Mouse (Mus musculus) MEL (cell line): ENCODE results near the gene Ccdc163.

ENCODE experiments used
- ETS1 ChIP-seq: IDR thresholded peaks from 2 replicates; pipeline ENCODE4 v1.6.1; 2012; ENCODE audit warnings: low read depth, mild to moderate bottlenecking, inconsistent platforms, low read length, improper control_type of control experiment, moderate library complexity
- MAX ChIP-seq: IDR thresholded peaks from 2 replicates; pipeline ENCODE4 v1.6.1; 2011; ENCODE audit warnings: low read length, improper control_type of control experiment
- NELFE ChIP-seq: IDR thresholded peaks from 2 replicates; pipeline ENCODE4 v1.6.1; 2011; ENCODE audit warnings: low read depth, low read length, improper control_type of control experiment
- NRF1 ChIP-seq: IDR thresholded peaks from 2 replicates; pipeline ENCODE4 v1.6.1; 2014; ENCODE audit warnings: low read depth, mild to moderate bottlenecking, inconsistent platforms, low read length, improper control_type of control experiment, moderate library complexity; ENCODE audit not compliant: poor library complexity, insufficient read depth, severe bottlenecking
- RAD21 ChIP-seq: IDR thresholded peaks from 2 replicates; pipeline ENCODE4 v1.6.1; 2011; ENCODE audit warnings: mild to moderate bottlenecking, low read depth, low read length, improper control_type of control experiment
- TCF12 ChIP-seq: IDR thresholded peaks from 2 replicates; pipeline ENCODE4 v1.6.1; 2014; ENCODE audit warnings: low read depth, mild to moderate bottlenecking, inconsistent platforms, low read length, improper control_type of control experiment, moderate library complexity
- USF2 ChIP-seq, 2 experiments: IDR thresholded peaks; 2 replicates each; pipeline ENCODE4 v1.6.1; 2011 to 2012; ENCODE audit warnings: improper control_type of control experiment in 2 of 2, low read length in 2 of 2, borderline replicate concordance in 1 of 2, inconsistent platforms in 1 of 2, low read depth in 1 of 2, mild to moderate bottlenecking in 1 of 2; ENCODE audit not compliant: insufficient read depth in 1 of 2

- TF ChIP-seq TCF12 (no peak), USF2 (IDR thresholded peaks at IDR 0.05; ENCODE audit: borderline replicate concordance in 1 of 2, insufficient read depth in 1 of 2, low read depth in 1 of 2, low read length in 2 of 2) (no peak), ETS1 (no peak), RAD21 (no peak), NRF1 (no peak), NELFE (no peak), MAX (no peak)
These were observed 32.3 kb upstream of the Ccdc163 start for GRCm38 (mm10) chr4:116676027-116676426.
